Mouse (Mus musculus): Measurements from ENCODE around the gene 4930407I10Rik.

4930407I10Rik gene

GRCm38 (mm10) chr15:82058719-82059201, at the start of gene 4930407I10Rik:
Gene 4930407I10Rik (plus strand): TSS chr15:82059151.
- DNase-seq: no peak

GRCm38 (mm10) chr15:82011947-82012346, 47.0 kb upstream of the 4930407I10Rik start:
- no peak for DNase-seq

- DNase-seq: no peak
Measured at GRCm38 (mm10) chr15:82014745-82015391, 44.1 kb upstream of the 4930407I10Rik start.

GRCm38 (mm10) chr15:82015392-82016100, 43.4 kb upstream of the 4930407I10Rik start:
- DNase-seq: peak; percentile 37

- peak; percentile 100 for DNase-seq
Measured at GRCm38 (mm10) chr15:82016101-82016808, 42.7 kb upstream of the 4930407I10Rik start.

GRCm38 (mm10) chr15:82016830-82017229, 42.1 kb upstream of the 4930407I10Rik start:
- DNase-seq: no peak

GRCm38 (mm10) chr15:82017461-82017860, 41.5 kb upstream of the 4930407I10Rik start:
- no peak for DNase-seq

GRCm38 (mm10) chr15:82019288-82019687, 39.7 kb upstream of the 4930407I10Rik start:
- DNase-seq: no peak

- DNase-seq: no peak
Measured at GRCm38 (mm10) chr15:82022535-82023088, 36.3 kb upstream of the 4930407I10Rik start.

GRCm38 (mm10) chr15:82023965-82024635, 34.9 kb upstream of the 4930407I10Rik start:
- no peak for DNase-seq

GRCm38 (mm10) chr15:82027276-82027675, 31.7 kb upstream of the 4930407I10Rik start:
- no peak for DNase-seq

GRCm38 (mm10) chr15:82027726-82028125, 31.2 kb upstream of the 4930407I10Rik start:
- DNase-seq: no peak

GRCm38 (mm10) chr15:82032386-82032785, 26.6 kb upstream of the 4930407I10Rik start:
- DNase-seq: no peak

GRCm38 (mm10) chr15:82033762-82034161, 25.2 kb upstream of the 4930407I10Rik start, which contains the start of gene Desi1:
Gene Desi1 (minus strand): TSS chr15:82033862.
- DNase-seq: no peak

- DNase-seq: no peak
Measured at GRCm38 (mm10) chr15:82035904-82036689, 22.9 kb upstream of the 4930407I10Rik start.

GRCm38 (mm10) chr15:82040650-82041049, 18.3 kb upstream of the 4930407I10Rik start:
- peak; percentile 53 for DNase-seq

GRCm38 (mm10) chr15:82044166-82044784, 14.7 kb upstream of the 4930407I10Rik start:
- DNase-seq: no peak

GRCm38 (mm10) chr15:82046246-82046891, 12.6 kb upstream of the 4930407I10Rik start:
- DNase-seq: peak; percentile 34

GRCm38 (mm10) chr15:82047080-82047883, 11.7 kb upstream of the 4930407I10Rik start, which contains the start of gene Snu13:
Gene Snu13 (minus strand): TSS chr15:82047598.
- peak; percentile 92 for DNase-seq

GRCm38 (mm10) chr15:82052544-82052943, 6.4 kb upstream of the 4930407I10Rik start:
- no peak for DNase-seq

All from right cerebral cortex, postnatal 14 days (tissue).